Mouse (Mus musculus) G1E (cell line): Measurements from ENCODE around the gene Cdkal1. TPM values are rescaled to one million over a fixed set of nuclear protein-coding genes. Genes with fewer than 3 reads are reported as not detected.

ENCODE experiments used
- ATAC-seq: 2 replicates; pipeline ENCODE4 v1.8.0; 2016; ENCODE audit warnings: mild to moderate bottlenecking; ENCODE audit not compliant: insufficient number of reproducible peaks, poor library complexity, low FRiP score, severe bottlenecking; ENCODE audit errors: extremely low read depth
- DNase-seq: peaks from one replicate; pipeline ENCODE4 v3.0.0; 2012; ENCODE audit warnings: low spot score
- H3K27me3 ChIP-seq: 2 replicates; pipeline ENCODE4 v1.6.1; 2012; ENCODE audit warnings: mild to moderate bottlenecking, low read length, inconsistent platforms; ENCODE audit not compliant: insufficient read depth
- H3K36me3 ChIP-seq: replicated peaks from 2 replicates; pipeline ENCODE3; 2012; ENCODE audit warnings: mild to moderate bottlenecking, inconsistent platforms
- H3K4me1 ChIP-seq: 2 replicates; pipeline ENCODE4 v1.6.1; 2012; ENCODE audit warnings: low read depth, low read length, inconsistent platforms, mixed read lengths; ENCODE audit not compliant: insufficient read depth
- H3K4me3 ChIP-seq: 2 replicates; pipeline ENCODE4 v1.5.1; 2012; ENCODE audit warnings: low read depth, mild to moderate bottlenecking, inconsistent platforms, low read length, moderate library complexity, mixed read lengths
- H3K9me3 ChIP-seq: replicated peaks from 2 replicates; pipeline ENCODE4 v1.6.1; 2012; ENCODE audit warnings: inconsistent platforms
- CTCF ChIP-seq: IDR thresholded peaks from 2 replicates; pipeline ENCODE4 v1.5.1; 2012; ENCODE audit warnings: low read depth, low read length, inconsistent platforms, mixed read lengths
- GATA1 ChIP-seq: IDR thresholded peaks from 2 replicates; pipeline ENCODE4 v1.6.1; 2012; ENCODE audit warnings: borderline replicate concordance, low read length, inconsistent platforms, mixed read lengths
- GATA2 ChIP-seq: IDR thresholded peaks from 2 replicates; pipeline ENCODE4 v1.6.1; 2012; ENCODE audit warnings: low read depth, low read length, inconsistent platforms, borderline replicate concordance
- POLR2AphosphoS5 ChIP-seq: IDR thresholded peaks from 2 replicates; pipeline ENCODE4 v1.6.1; 2012; ENCODE audit warnings: low read depth, low read length, inconsistent platforms; ENCODE audit not compliant: insufficient replicate concordance
- TAL1 ChIP-seq: conservative IDR thresholded peaks from 2 replicates; pipeline ENCODE4 v1.6.1; 2012; ENCODE audit warnings: low read depth, low read length, inconsistent platforms, mixed read lengths
- polyA plus RNA-seq: library from polyadenylated mRNA; stranded (reverse); fragments of >175 nt; gene quantifications from 2 replicates; pipeline ENCODE4 v1.2.3, GENCODE M21; 2012
- total RNA-seq, 2 experiments: library from RNA; stranded (forward) in 1 of 2; stranded (reverse) in 1 of 2; fragments of 200-1000 nt in 1 of 2; fragments of >200 nt in 1 of 2; fragmentation: Nextera tagmentation in 1 of 2; gene quantifications; 2 replicates each; pipeline ENCODE4 v1.2.3; 2014 to 2017

Cdkal1 gene
- total and polyA plus RNA-seq, 3 experiments = 0.98 to 53.9 (median 35.6) TPM

DNA sequence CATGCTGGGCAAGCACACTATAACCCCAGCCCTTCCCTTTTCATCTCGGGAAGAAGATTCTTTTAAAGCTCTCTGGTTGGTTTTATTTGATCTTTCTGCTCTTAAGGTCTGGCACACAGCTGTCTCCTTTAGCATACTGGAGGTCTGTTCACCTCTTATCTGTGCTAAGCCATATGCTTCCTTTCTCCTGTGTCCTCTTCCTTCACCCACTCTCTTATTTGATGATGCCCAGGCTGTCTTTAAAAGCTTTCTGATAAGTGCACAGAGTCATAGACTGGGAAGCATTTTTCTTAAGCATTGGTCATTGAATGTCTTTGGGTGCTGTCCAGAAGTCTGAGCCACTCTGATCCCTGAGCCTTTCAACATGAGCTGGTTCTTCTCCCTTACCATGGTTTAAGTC is 397.1 kb downstream of the Cdkal1 start:
- Histone ChIP-seq H3K36me3 (no peaks in the 10 kb centered on the region), H3K4me1 (no peaks in the 10 kb centered on the region), H3K27me3 (no peaks in the 10 kb centered on the region), H3K9me3 (no peaks in the 10 kb centered on the region), H3K4me3 (no peak overlapping the region)
- DNase-seq = no peak
- TF ChIP-seq POLR2AphosphoS5 (no peak), CTCF (no peak), TAL1 (no peak), GATA1 (no peak), GATA2 (no peak)
- ATAC-seq = no peak

DNA sequence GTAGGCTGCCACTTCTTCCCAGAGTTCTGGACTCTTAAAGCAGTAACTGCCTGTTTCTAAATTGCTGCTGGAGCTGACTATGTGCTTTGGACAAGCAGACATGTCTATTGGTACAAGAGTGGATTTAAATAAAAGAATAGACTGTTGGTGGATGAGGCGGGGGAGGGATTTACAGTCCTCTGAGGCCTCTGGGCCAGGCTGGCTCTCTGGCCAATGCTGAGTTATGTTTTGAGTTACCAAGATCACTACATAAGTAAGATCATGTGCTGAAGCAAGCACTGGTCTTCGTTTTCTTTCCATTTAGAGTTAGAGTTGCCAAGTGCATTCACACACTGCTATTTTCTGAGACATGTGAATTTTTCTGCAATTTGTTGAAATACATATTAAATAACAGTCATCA is 418.4 kb downstream of the Cdkal1 start:
- Histone ChIP-seq H3K36me3 (peaks cover 5% of the 10 kb centered on the region), H3K4me1 (no peaks in the 10 kb centered on the region), H3K4me3 (no peak overlapping the region), H3K9me3 (no peaks in the 10 kb centered on the region), H3K27me3 (no peaks in the 10 kb centered on the region)
- no peak for ATAC-seq
- DNase-seq = no peak
- TF ChIP-seq TAL1 (no peak), GATA1 (no peak), CTCF (no peak), GATA2 (no peak), POLR2AphosphoS5 (no peak)

DNA sequence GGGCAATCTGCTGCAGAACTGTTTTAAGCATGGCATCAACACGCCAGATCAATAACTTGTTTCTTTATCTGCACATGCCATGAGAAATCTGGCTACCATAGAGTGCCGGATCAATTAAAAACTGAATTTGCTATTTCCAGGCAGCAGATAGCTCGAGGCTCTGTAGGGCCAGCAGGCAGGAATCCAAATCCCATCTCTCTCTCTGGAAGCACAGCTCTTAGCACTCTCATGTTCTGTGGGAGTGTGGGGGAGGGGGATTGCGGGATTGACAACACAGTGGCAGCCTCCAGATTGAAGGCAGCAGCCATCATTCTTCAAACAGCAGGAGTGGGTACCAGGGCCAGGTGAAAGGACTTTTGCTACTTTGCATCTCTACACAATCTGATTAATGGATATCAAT is 420.7 kb downstream of the Cdkal1 start:
- DNase-seq (no peak), ATAC-seq (no peak)
- Histone ChIP-seq H3K4me3 (no peak overlapping the region), H3K4me1 (peaks cover 2% of the 10 kb centered on the region; the same call in 1 of the 2 replicates), H3K9me3 (no peaks in the 10 kb centered on the region), H3K27me3 (no peaks in the 10 kb centered on the region), H3K36me3 (peaks cover 8% of the 10 kb centered on the region)
- TF ChIP-seq GATA2 = no peak
- no peak for TF ChIP-seq POLR2AphosphoS5
- TF ChIP-seq GATA1 = no peak
- no peak for TF ChIP-seq TAL1
- TF ChIP-seq CTCF = no peak

DNA sequence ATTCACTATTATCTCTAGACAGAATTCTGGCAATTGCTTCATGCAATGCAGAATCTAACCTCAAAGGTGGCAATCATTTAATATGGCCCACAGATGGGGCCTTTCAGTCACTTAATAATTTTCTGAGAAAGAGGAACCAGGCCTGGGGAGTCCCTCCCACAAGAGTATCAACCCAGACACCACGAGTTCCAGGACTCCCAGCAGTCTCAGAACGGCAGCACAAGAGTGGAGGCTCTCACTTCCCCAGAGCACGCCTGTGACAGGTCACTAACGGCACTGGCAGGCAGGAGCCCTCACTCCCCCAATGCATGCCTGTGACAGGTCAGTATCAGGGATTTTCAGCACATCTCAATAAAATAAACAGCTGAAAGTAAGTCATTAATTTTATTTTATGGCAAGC is 424.6 kb downstream of the Cdkal1 start:
- peak; percentile 7 for DNase-seq
- ATAC-seq = peak; percentile 60
- Histone ChIP-seq H3K4me1 (peaks cover 2% of the 10 kb centered on the region; the same call in 1 of the 2 replicates), H3K36me3 (peaks cover 9% of the 10 kb centered on the region), H3K9me3 (no peaks in the 10 kb centered on the region), H3K4me3 (no peak overlapping the region), H3K27me3 (no peaks in the 10 kb centered on the region)
- no peak for TF ChIP-seq GATA1
- TF ChIP-seq TAL1 = no peak
- no peak for TF ChIP-seq CTCF
- no peak for TF ChIP-seq POLR2AphosphoS5
- no peak for TF ChIP-seq GATA2

DNA sequence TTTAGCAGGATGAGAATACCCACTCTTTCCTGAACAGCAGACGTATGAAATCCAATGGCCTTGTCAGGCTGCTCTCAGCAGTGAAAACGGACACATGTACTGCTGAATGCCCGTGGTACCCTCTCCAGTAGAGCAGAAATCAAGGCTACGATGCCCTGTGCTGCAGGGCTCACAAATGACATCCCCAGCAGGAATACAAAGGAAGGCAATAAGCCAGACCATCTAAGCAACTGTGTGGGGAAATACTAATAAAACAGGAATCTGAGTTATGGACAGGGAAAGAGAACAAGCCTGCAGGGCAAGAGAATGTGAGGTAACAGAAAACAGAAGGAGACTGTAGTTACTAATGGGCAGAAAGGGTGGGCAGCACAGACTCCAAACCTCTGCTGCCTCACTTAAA is 425.6 kb downstream of the Cdkal1 start:
- ATAC-seq (no peak), DNase-seq (no peak)
- H3K4me1 ChIP-seq = peaks cover 2% of the 10 kb centered on the region; the same call in 1 of the 2 replicates
- H3K4me3 ChIP-seq = no peak overlapping the region
- TF ChIP-seq POLR2AphosphoS5 = no peak
- no peak for TF ChIP-seq GATA1
- TF ChIP-seq TAL1 = no peak
- TF ChIP-seq GATA2 = no peak
- no peak for TF ChIP-seq CTCF
- peaks cover 9% of the 10 kb centered on the region for H3K36me3 ChIP-seq
- H3K27me3 ChIP-seq = no peaks in the 10 kb centered on the region
- H3K9me3 ChIP-seq = no peaks in the 10 kb centered on the region

DNA sequence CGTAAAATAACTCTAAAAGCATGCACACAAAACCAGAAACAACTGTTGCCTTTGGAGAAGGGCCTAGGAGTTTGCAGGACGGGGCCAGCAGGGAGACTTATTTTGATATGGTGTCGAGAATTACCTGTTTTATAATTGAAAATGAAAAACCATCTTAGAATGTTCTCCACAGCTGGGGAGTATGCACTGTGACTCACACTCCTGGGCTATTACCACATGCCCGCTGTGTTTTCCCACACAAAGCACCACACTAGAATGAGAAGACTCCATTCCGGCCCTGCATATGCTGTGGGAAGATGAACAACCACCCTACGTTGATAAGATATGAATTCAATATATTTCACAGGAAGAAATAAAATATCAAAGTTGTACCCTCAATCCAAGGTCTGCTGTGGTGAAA is 426.3 kb downstream of the Cdkal1 start:
- TF ChIP-seq TAL1 (no peak), GATA1 (no peak), CTCF (no peak), POLR2AphosphoS5 (no peak), GATA2 (no peak)
- Histone ChIP-seq H3K9me3 (no peaks in the 10 kb centered on the region), H3K4me3 (no peak overlapping the region), H3K4me1 (peaks cover 2% of the 10 kb centered on the region; the same call in 1 of the 2 replicates), H3K36me3 (peaks cover 9% of the 10 kb centered on the region), H3K27me3 (no peaks in the 10 kb centered on the region)
- no peak for ATAC-seq
- DNase-seq = no peak
